Mouse (Mus musculus) kidney, postnatal 4 days (tissue): ENCODE data around the gene Iqgap2.

Experiments
- DNase-seq, 2 experiments: peaks; one replicate each; pipeline ENCODE4 v3.0.0; 2021; ENCODE audit warnings: mixed read lengths in 2 of 2

Gene Iqgap2

GRCm38 (mm10) chr13:95646687-95647111 is 245.0 kb downstream of the Iqgap2 start:
- peak; percentile 61 to 76 for DNase-seq

GRCm38 (mm10) chr13:95643740-95644139 is 248.0 kb downstream of the Iqgap2 start:
- no peak for DNase-seq

GRCm38 (mm10) chr13:95641061-95641986 is 250.4 kb downstream of the Iqgap2 start:
- no peak for DNase-seq

GRCm38 (mm10) chr13:95640408-95640807 is 251.3 kb downstream of the Iqgap2 start:
- DNase-seq, result no peak

GRCm38 (mm10) chr13:95639336-95640116 is 252.2 kb downstream of the Iqgap2 start:
- DNase-seq, result peak in 1 of 2 experiments; percentile 49

- peak; percentile 61 to 74 for DNase-seq
Measured at GRCm38 (mm10) chr13:95638894-95639293, 252.8 kb downstream of the Iqgap2 start.

GRCm38 (mm10) chr13:95637737-95638136 is 254.0 kb downstream of the Iqgap2 start:
- DNase-seq, result no peak

GRCm38 (mm10) chr13:95635301-95635700 is 256.4 kb downstream of the Iqgap2 start:
- no peak for DNase-seq

- DNase-seq, result no peak
Measured at GRCm38 (mm10) chr13:95634451-95634850, 257.3 kb downstream of the Iqgap2 start.

GRCm38 (mm10) chr13:95633384-95633783 is 258.3 kb downstream of the Iqgap2 start:
- DNase-seq, result no peak

GRCm38 (mm10) chr13:95632144-95632543 is 259.6 kb downstream of the Iqgap2 start:
- DNase-seq, result no peak

- no peak for DNase-seq
Measured at GRCm38 (mm10) chr13:95630747-95631146, 261.0 kb downstream of the Iqgap2 start.

- DNase-seq, result no peak
Measured at GRCm38 (mm10) chr13:95629751-95630150, 262.0 kb downstream of the Iqgap2 start.

GRCm38 (mm10) chr13:95626696-95627095 is 265.0 kb downstream of the Iqgap2 start:
- no peak for DNase-seq

- DNase-seq, result no peak
Measured at GRCm38 (mm10) chr13:95623042-95623441, 268.7 kb downstream of the Iqgap2 start.

GRCm38 (mm10) chr13:95621563-95621962 is 270.2 kb downstream of the Iqgap2 start:
- DNase-seq, result no peak

- no peak for DNase-seq
Measured at GRCm38 (mm10) chr13:95618859-95619258, 272.9 kb downstream of the Iqgap2 start.

GRCm38 (mm10) chr13:95618309-95618712 is 273.4 kb downstream of the Iqgap2 start, which contains the start of gene F2r:
TSS of gene F2r (minus strand) at chr13:95618487.
- DNase-seq, result peak; percentile 91 to 94

- DNase-seq, result peak; percentile 46 to 58
Measured at GRCm38 (mm10) chr13:95617671-95618171, 274.0 kb downstream of the Iqgap2 start.

- peak in 1 of 2 experiments; percentile 48 for DNase-seq
Measured at GRCm38 (mm10) chr13:95617082-95617670, 274.5 kb downstream of the Iqgap2 start.

- DNase-seq, result no peak
Measured at GRCm38 (mm10) chr13:95616512-95616911, 275.2 kb downstream of the Iqgap2 start.

GRCm38 (mm10) chr13:95614757-95615156 is 277.0 kb downstream of the Iqgap2 start:
- DNase-seq, result no peak

- DNase-seq, result no peak
Measured at GRCm38 (mm10) chr13:95612243-95612642, 279.5 kb downstream of the Iqgap2 start.
